Mouse (Mus musculus) embryonic facial prominence, embryonic 15.5 days (tissue): Measurements from ENCODE around the gene Rab3il1. TPM values are rescaled to one million over a fixed set of nuclear protein-coding genes. Genes with fewer than 3 reads are reported as not detected.
A peak's percentile ranks its signal among the peaks of the same experiment; 100 is the strongest.
"Not testable (repeated sequence)": the region's sequence is repeated elsewhere in the genome, so short reads cannot be mapped to it uniquely, and the experiment has no call there.

Experiments used
- ATAC-seq: fragments of 200-750 bp; cut with Nextera tagmentation; 2 replicates; pipeline ENCODE4 v1.8.0; 2017; ENCODE audit warnings: low read depth, moderate TSS enrichment; ENCODE audit not compliant: insufficient number of reproducible peaks, low FRiP score, low TSS enrichment
- H3K27ac ChIP-seq: fragments of 300-500 bp; sonication (generic); replicated peaks from 2 replicates; pipeline ENCODE4 v1.5.1; 2015; ENCODE audit warnings: mild to moderate bottlenecking, inconsistent platforms
- H3K27me3 ChIP-seq: fragments of 300-500 bp; sonication (generic); 2 replicates; pipeline ENCODE4 v1.6.1; 2015; ENCODE audit warnings: inconsistent platforms
- H3K36me3 ChIP-seq: fragments of 300-500 bp; sonication (generic); 2 replicates; pipeline ENCODE4 v1.6.1; 2015; ENCODE audit warnings: mild to moderate bottlenecking, inconsistent platforms
- H3K4me1 ChIP-seq: fragments of 300-500 bp; sonication (generic); 2 replicates; pipeline ENCODE4 v1.6.1; 2015; ENCODE audit warnings: inconsistent platforms
- H3K4me2 ChIP-seq: fragments of 300-500 bp; sonication (generic); replicated peaks from 2 replicates; pipeline ENCODE4 v1.6.1; 2015; ENCODE audit warnings: mild to moderate bottlenecking, inconsistent platforms
- H3K4me3 ChIP-seq: fragments of 300-500 bp; sonication (generic); replicated peaks from 2 replicates; pipeline ENCODE4 v1.5.1; 2015; ENCODE audit warnings: mild to moderate bottlenecking, inconsistent platforms
- H3K9ac ChIP-seq: fragments of 300-500 bp; sonication (generic); 2 replicates; pipeline ENCODE4 v1.6.1; 2015; ENCODE audit warnings: inconsistent platforms
- H3K9me3 ChIP-seq: fragments of 300-500 bp; sonication (generic); replicated peaks from 2 replicates; pipeline ENCODE4 v1.6.1; 2016; ENCODE audit warnings: inconsistent platforms
- WGBS: fragments of 180-500 bp; shearing (Covaris S2); methylation state at CpG from one replicate; pipeline ENCODE4 v1.1.7; 2015; 5-methylcytosine and 5-hydroxymethylcytosine counted together
- polyA plus RNA-seq: library from polyadenylated mRNA; unstranded; fragments of >200 nt; fragmentation: Nextera tagmentation; extraction: Ambion mirVana; gene quantifications from 2 replicates; pipeline ENCODE4 v1.2.1, GENCODE M21; 2015

The Rab3il1 gene
- polyA plus RNA-seq, 1 experiment from 2014 or later, result 46.1 TPM

- H3K4me3 ChIP-seq, result no peak overlapping the region
Observed at GRCm38 (mm10) chr19:9966096-9966867, 35.2 kb upstream of the Rab3il1 start.

GRCm38 (mm10) chr19:9968081-9968787, 33.2 kb upstream of the Rab3il1 start:
- peaks cover 16% of the 10 kb centered on the region; the same call in 1 of the 2 replicates for H3K4me1 ChIP-seq
- no peaks in the 10 kb centered on the region for H3K27me3 ChIP-seq
- WGBS, result 86% methylated on average over 10 of the region's 10 CpGs
- no peak for ATAC-seq
- no peak overlapping the region for H3K27ac ChIP-seq
- no peak overlapping the region for H3K9ac ChIP-seq
- no peaks in the 10 kb centered on the region for H3K9me3 ChIP-seq
- no peak overlapping the region for H3K4me2 ChIP-seq
- no peaks in the 10 kb centered on the region for H3K36me3 ChIP-seq
- no peak overlapping the region for H3K4me3 ChIP-seq

More at GRCm38 (mm10) chr19:9966096-9966867, 35.2 kb upstream of the Rab3il1 start:
- no peak overlapping the region; the same call in 1 of the 2 replicates for H3K27ac ChIP-seq
- H3K9ac ChIP-seq, result no peak overlapping the region
- H3K36me3 ChIP-seq, result no peaks in the 10 kb centered on the region
- peaks cover 19% of the 10 kb centered on the region; the same call in 1 of the 2 replicates for H3K4me1 ChIP-seq
- no peaks in the 10 kb centered on the region for H3K27me3 ChIP-seq
- H3K4me2 ChIP-seq, result no peak overlapping the region
- no peaks in the 10 kb centered on the region for H3K9me3 ChIP-seq
- peak; percentile 58; the same call in 1 of the 2 replicates for ATAC-seq
- WGBS, result 28% methylated on average over 2 of the region's 2 CpGs

- ATAC-seq, H3K36me3 ChIP-seq, H3K4me2 ChIP-seq, H3K4me1 ChIP-seq, H3K27me3 ChIP-seq, H3K9ac ChIP-seq, H3K9me3 ChIP-seq, H3K27ac ChIP-seq, H3K4me3 ChIP-seq: not testable (repeated sequence)
- WGBS, result 51% methylated on average over 2 of the region's 2 CpGs
Observed at GRCm38 (mm10) chr19:9974853-9975252, 26.6 kb upstream of the Rab3il1 start.

GRCm38 (mm10) chr19:9977085-9977484, 24.4 kb upstream of the Rab3il1 start:
- H3K9me3 ChIP-seq, result no peaks in the 10 kb centered on the region
- no peak for ATAC-seq
- H3K27ac ChIP-seq, result no peak overlapping the region
- no peak overlapping the region for H3K4me3 ChIP-seq
- 82% methylated on average over 10 of the region's 10 CpGs for WGBS
- H3K4me1 ChIP-seq, result peaks cover 14% of the 10 kb centered on the region; the same call in 1 of the 2 replicates
- H3K9ac ChIP-seq, result no peak overlapping the region
- H3K27me3 ChIP-seq, result no peaks in the 10 kb centered on the region
- H3K4me2 ChIP-seq, result no peak overlapping the region
- H3K36me3 ChIP-seq, result no peaks in the 10 kb centered on the region

GRCm38 (mm10) chr19:9978431-9978951, 23.0 kb upstream of the Rab3il1 start:
- no peaks in the 10 kb centered on the region for H3K9me3 ChIP-seq
- no peaks in the 10 kb centered on the region for H3K36me3 ChIP-seq
- no peak overlapping the region for H3K4me2 ChIP-seq
- WGBS, result 28% methylated on average over 5 of the region's 5 CpGs
- H3K4me1 ChIP-seq, result peaks cover 19% of the 10 kb centered on the region
- H3K27ac ChIP-seq, result peak overlapping the region; percentile 39; the same call in 1 of the 2 replicates
- no peak for ATAC-seq
- no peak overlapping the region for H3K4me3 ChIP-seq
- H3K9ac ChIP-seq, result no peak overlapping the region
- no peaks in the 10 kb centered on the region for H3K27me3 ChIP-seq

GRCm38 (mm10) chr19:9979156-9979555, 22.3 kb upstream of the Rab3il1 start:
- Histone ChIP-seq H3K27me3 (no peaks in the 10 kb centered on the region), H3K36me3 (peaks cover 6% of the 10 kb centered on the region; the same call in 1 of the 2 replicates), H3K9me3 (no peaks in the 10 kb centered on the region), H3K4me1 (peaks cover 25% of the 10 kb centered on the region), H3K9ac (no peak overlapping the region), H3K4me2 (no peak overlapping the region), H3K4me3 (no peak overlapping the region), H3K27ac (0 out of 2 replicates have a peak overlapping the region, but pooled peaks have one; percentile 11)
- no peak for ATAC-seq
- 71% methylated on average over 2 of the region's 2 CpGs for whole genome bisulfite sequencing

- 79% methylated on average over 4 of the region's 4 CpGs for WGBS
Observed at GRCm38 (mm10) chr19:9980258-9980657, 21.2 kb upstream of the Rab3il1 start, which contains the start of gene Fth1. Gene Fth1 (plus strand): TSS chr19:9980598.

GRCm38 (mm10) chr19:9981621-9982020, 19.8 kb upstream of the Rab3il1 start:
- peak overlapping the region; percentile 58 for H3K4me2 ChIP-seq
- peak overlapping the region; percentile 97 for H3K27ac ChIP-seq
- 68% methylated on average over 4 of the region's 4 CpGs for WGBS
- H3K27me3 ChIP-seq, result no peaks in the 10 kb centered on the region
- H3K4me3 ChIP-seq, result peak overlapping the region; percentile 82
- H3K9ac ChIP-seq, result 0 out of 2 replicates have a peak overlapping the region, but pooled peaks have one; percentile 26
- H3K9me3 ChIP-seq, result no peaks in the 10 kb centered on the region
- peaks cover 32% of the 10 kb centered on the region for H3K4me1 ChIP-seq
- peaks cover 26% of the 10 kb centered on the region for H3K36me3 ChIP-seq
- ATAC-seq, result no peak

More at GRCm38 (mm10) chr19:9980258-9980657, 21.2 kb upstream of the Rab3il1 start, which contains the start of gene Fth1:
- Histone ChIP-seq H3K4me3 (no peak within 1 kb of the TSS), H3K36me3 (peaks cover 15% of the 10 kb centered on the region), H3K4me1 (peaks cover 32% of the 10 kb centered on the region), H3K27ac (no peak within 1 kb of the TSS), H3K4me2 (no peak within 1 kb of the TSS), H3K9ac (no peak within 1 kb of the TSS), H3K27me3 (no peaks in the 10 kb centered on the region), H3K9me3 (no peaks in the 10 kb centered on the region)
- no peak for ATAC-seq

- Histone ChIP-seq H3K9me3 (no peaks in the 10 kb centered on the region), H3K27ac (peak overlapping the region; percentile 97), H3K27me3 (no peaks in the 10 kb centered on the region), H3K4me3 (peak overlapping the region; percentile 82), H3K9ac (peak overlapping the region; percentile 95), H3K4me1 (peaks cover 37% of the 10 kb centered on the region), H3K4me2 (peak overlapping the region; percentile 70), H3K36me3 (peaks cover 26% of the 10 kb centered on the region)
- under 1% methylated on average over 59 of the region's 59 CpGs for WGBS
- ATAC-seq, result peak; percentile 98
Observed at GRCm38 (mm10) chr19:9982151-9982851, 19.2 kb upstream of the Rab3il1 start.

GRCm38 (mm10) chr19:9982852-9983542, 18.5 kb upstream of the Rab3il1 start:
- Histone ChIP-seq H3K4me2 (peak overlapping the region; percentile 70), H3K9me3 (no peaks in the 10 kb centered on the region), H3K27ac (peak overlapping the region; percentile 97), H3K4me1 (peaks cover 41% of the 10 kb centered on the region), H3K27me3 (no peaks in the 10 kb centered on the region), H3K4me3 (peak overlapping the region; percentile 82), H3K36me3 (peaks cover 26% of the 10 kb centered on the region), H3K9ac (peak overlapping the region; percentile 95)
- peak; percentile 75 for ATAC-seq
- under 1% methylated on average over 31 of the region's 31 CpGs for WGBS
